Mouse (Mus musculus) cerebellum, postnatal 10 days (tissue): Measurements from ENCODE around the gene Mfsd4b2.

Experiments
- DNase-seq, 2 experiments: peaks; one replicate each; pipeline ENCODE4 v3.0.0; 2021; ENCODE audit warnings: mixed read lengths in 2 of 2

The Mfsd4b2 gene

GRCm38 (mm10) chr10:39888621-39889020 is 38.1 kb downstream of the Mfsd4b2 start:
- no peak for DNase-seq
